12 mouse cellular contexts compared by ENCODE assay signal in the genomic region with DNA sequence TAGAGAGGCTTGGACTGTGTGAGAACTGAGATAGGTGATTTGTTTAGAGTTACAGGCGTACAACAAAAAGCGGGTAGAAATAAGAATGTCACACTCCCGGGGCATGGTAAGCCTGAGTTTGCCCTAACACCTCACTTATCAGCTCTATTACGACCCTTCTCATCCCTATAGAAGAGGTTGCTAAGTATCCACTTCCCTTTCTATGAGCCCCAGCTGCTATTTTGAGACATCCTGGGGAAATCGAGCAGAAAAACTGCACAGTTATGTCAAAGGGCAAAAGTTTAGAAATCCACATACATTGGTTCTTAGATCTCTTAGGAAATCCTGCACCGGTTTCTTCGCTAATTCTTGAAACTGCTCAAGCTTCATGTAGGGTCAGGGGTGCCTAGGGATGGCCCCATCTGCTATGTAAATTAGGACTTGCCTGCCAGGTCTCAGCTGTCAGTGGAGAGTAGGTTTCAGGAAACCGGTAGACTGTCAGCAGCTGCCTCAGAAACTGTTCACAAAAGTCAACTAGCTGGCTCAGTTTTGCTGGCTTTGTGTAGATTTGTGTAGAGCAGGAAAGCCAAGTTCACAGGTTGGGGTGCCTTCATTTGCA. TPM values are rescaled to one million over a fixed set of nuclear protein-coding genes. Genes with fewer than 3 reads are reported as not detected.
DNase-seq lines count a peak whose midpoint lies in the region; ATAC-seq and TF ChIP-seq lines count a peak whose summit lies in the region.
"Had no signal": no experiment of that assay in that cellular context is flagged by ENCODE, and none has a peak within 500 bp of the region (broad histone marks: within the 10 kb centered on the region; RNA-seq: fewer than 3 reads in every experiment).

No protein-coding gene starts in this region.

- H3K27me3 ChIP-seq in heart, embryonic 14.5 days (ENCODE audit: control insufficient read depth, insufficient read depth, low read length) = peaks cover 8% of the 10 kb centered on the region
- H3K27me3 ChIP-seq in liver, embryonic 12.5 days (replicated peaks) = peaks cover 47% of the 10 kb centered on the region

- peaks cover 8 to 16% of the 10 kb centered on the region in 2 experiments for H3K4me1 ChIP-seq in heart, embryonic 14.5 days (ENCODE audit: control insufficient read depth in 2 of 2, insufficient read depth in 2 of 2, low read length in 2 of 2)
- no peaks in the 10 kb centered on the region for H3K4me1 ChIP-seq in cortical plate, adult 2 months (ENCODE audit: control insufficient read depth, insufficient read depth, low read length)
- peaks cover 22% of the 10 kb centered on the region; the same call in 1 of the 2 replicates for H3K4me1 ChIP-seq in liver, embryonic 12.5 days

- no peaks in the 10 kb centered on the region for H3K9me3 ChIP-seq in heart, embryonic 14.5 days (ENCODE audit: control insufficient read depth, low read length)
- H3K9me3 ChIP-seq in liver, embryonic 12.5 days (replicated peaks) = no peaks in the 10 kb centered on the region

- 0 out of 4 replicates have a peak overlapping the region, but pooled peaks of 1 of the 2 experiments have one; percentile 59 for H3K4me3 ChIP-seq in heart, embryonic 14.5 days (ENCODE audit: control insufficient read depth in 1 of 2, insufficient read depth in 1 of 2, low read depth in 1 of 2, low read length in 2 of 2)
- H3K4me3 ChIP-seq in cortical plate, adult 2 months (ENCODE audit: insufficient read depth, low read length) = peak overlapping the region; percentile 46; the same call in 1 of the 2 replicates
- H3K4me3 ChIP-seq in liver, embryonic 12.5 days = peak overlapping the region; percentile 60
- H3K4me3 ChIP-seq in layer of hippocampus, adult 2 months = no peak overlapping the region

- H3K27ac ChIP-seq in heart, embryonic 14.5 days (replicated peaks in 1 of 2; ENCODE audit: control insufficient read depth in 1 of 2, insufficient read depth in 1 of 2, low read depth in 2 of 2, low read length in 2 of 2) = no peak overlapping the region
- H3K27ac ChIP-seq in cortical plate, adult 2 months (ENCODE audit: insufficient read depth, low read length) = no peak overlapping the region
- no peak overlapping the region for H3K27ac ChIP-seq in liver, embryonic 12.5 days
- no peak overlapping the region for H3K27ac ChIP-seq in layer of hippocampus, adult 2 months

- H3K4me2 ChIP-seq in heart, embryonic 14.5 days (ENCODE audit: low read length) = peak overlapping the region; percentile 99
- H3K4me2 ChIP-seq in liver, embryonic 12.5 days = peak overlapping the region; percentile 80

- no peak for TF ChIP-seq CTCF in cortical plate, adult 2 months (IDR thresholded peaks at IDR 0.05; ENCODE audit: extremely low read depth, insufficient read depth, low read length)
- TF ChIP-seq CTCF in layer of hippocampus, adult 2 months (conservative IDR thresholded peaks at IDR 0.05) = no peak

- peaks cover 10% of the 10 kb centered on the region for H3K36me3 ChIP-seq in heart, embryonic 14.5 days (ENCODE audit: control insufficient read depth, insufficient read depth, low read length)
- no peaks in the 10 kb centered on the region for H3K36me3 ChIP-seq in liver, embryonic 12.5 days

- 37% methylated on average over 8 of the region's 8 CpGs for WGBS in heart, embryonic 14.5 days
- WGBS in liver, embryonic 12.5 days (ENCODE audit: insufficient replicate concordance) = 6% methylated on average over 8 of the region's 8 CpGs

- no peak overlapping the region for H3K9ac ChIP-seq in heart, embryonic 14.5 days (ENCODE audit: low read length)
- H3K9ac ChIP-seq in liver, embryonic 12.5 days = no peak overlapping the region

- ATAC-seq in heart, embryonic 14.5 days (ENCODE audit: insufficient number of reproducible peaks, insufficient read depth, low FRiP score, low read depth) = no peak
- ATAC-seq in liver, embryonic 12.5 days = no peak

- no peak for DNase-seq in heart, postnatal 14 days
- DNase-seq in A20 (ENCODE audit: low read depth, low spot score) = peak; percentile 82
- no peak for DNase-seq in layer of hippocampus, adult 2 months (ENCODE audit: low spot score in 2 of 2)
- DNase-seq in testis, postnatal 14 days (ENCODE audit: low spot score) = no peak
- no peak for DNase-seq in layer of hippocampus, adult 9-11 months
- DNase-seq: lung, adult 18-20 months; thymus, adult 18-20 months had no signal

- TF ChIP-seq POLR2A in cortical plate, adult 2 months (IDR thresholded peaks at IDR 0.05; ENCODE audit: extremely low read depth, insufficient read depth, low read length) = no peak

- intact Hi-C loops in heart, postnatal 14 days (cut with DNase I) = loop anchor here (2.0 to 5.0 kb wide), 2 partner anchors 46 to 67 kb away; partner anchors contain the start of gene Zfp697

RNA-seq across cellular contexts. Expression of gene Gm4450, which starts 27.9 kb away (rescaled TPM):
- polyA plus RNA-seq in heart, embryonic 14.5 days (2014; fragmentation: Nextera tagmentation; extraction: Ambion mirVana) = not detected in 2 replicates
- total RNA-seq in heart, postnatal 14 days (2021) = not detected
- not detected in 2 replicates for polyA plus RNA-seq in cortical plate, adult 2 months (2012; rRNA removed)
- not detected in 2 replicates for polyA plus RNA-seq in liver, embryonic 12.5 days (2016; fragmentation: Nextera tagmentation; extraction: Ambion mirVana)
- total RNA-seq in layer of hippocampus, adult 2 months (2021) = not detected
- polyA plus RNA-seq: brain, embryonic 14.5 days; inflammation-experienced regulatory T-cells, adult 6 months had no signal

RNA-seq across cellular contexts. Expression of gene Zfp697, which starts 46.8 kb away (rescaled TPM):
- polyA plus RNA-seq in heart, embryonic 14.5 days (2014; fragmentation: Nextera tagmentation; extraction: Ambion mirVana) = 11.1 and 13.3 TPM in 2 replicates
- total RNA-seq in heart, postnatal 14 days (2021) = 1 to 10 TPM; 6.1 to 7.3 TPM
- 20.6 and 21.1 TPM in 2 replicates for polyA plus RNA-seq in cortical plate, adult 2 months (2012; rRNA removed)
- polyA plus RNA-seq in liver, embryonic 12.5 days (2016; fragmentation: Nextera tagmentation; extraction: Ambion mirVana) = 3.9 TPM in 2 replicates
- total RNA-seq in layer of hippocampus, adult 2 months (2021) = 10 to 100 TPM; 28.5 to 29.1 TPM
- polyA plus RNA-seq: inflammation-experienced regulatory T-cells, adult 6 months had no signal
